9 mouse cellular contexts compared by ENCODE assay signal in genomic region chr13:60897328-60897727, GRCm38 (mm10). TPM values are rescaled to one million over a fixed set of nuclear protein-coding genes. Genes with fewer than 3 reads are reported as not detected.
DNase-seq lines count a peak whose midpoint lies in the region; ATAC-seq lines count a peak whose summit lies in the region.
"Had no signal": no experiment of that assay in that cellular context is flagged by ENCODE, and none has a peak within 500 bp of the region (broad histone marks: within the 10 kb centered on the region; RNA-seq: fewer than 3 reads in every experiment).

Gene Ctla2b (minus strand): TSS chr13:60897447.

- peak; percentile 20 to 25 for DNase-seq in right cerebral cortex, postnatal 10 days (ENCODE audit: low spot score in 2 of 2)
- no peak for DNase-seq in right cerebral cortex, postnatal 25 days
- peak; percentile 22 for DNase-seq in brain, adult 2 months (ENCODE audit: low read depth, low spot score)
- peak; percentile 0 to 66 for DNase-seq in left cerebral cortex, postnatal 10 days (ENCODE audit: extremely low spot score in 1 of 2, low spot score in 2 of 2)
- DNase-seq in right cerebral cortex, postnatal 14 days, result no peak
- DNase-seq in cerebellum, postnatal 10 days, result no peak

- no peak within 1 kb of the TSS for H3K4me3 ChIP-seq in heart, embryonic 14.5 days (ENCODE audit: control insufficient read depth in 1 of 2, insufficient read depth in 1 of 2, low read depth in 1 of 2, low read length in 2 of 2)
- H3K4me3 ChIP-seq: limb, embryonic 13.5 days had no signal

- no peaks in the 10 kb centered on the region for H3K4me1 ChIP-seq in heart, embryonic 14.5 days (ENCODE audit: control insufficient read depth in 2 of 2, insufficient read depth in 2 of 2, low read length in 2 of 2)
- H3K4me1 ChIP-seq: limb, embryonic 13.5 days had no signal

- ATAC-seq in heart, embryonic 14.5 days (ENCODE audit: insufficient number of reproducible peaks, insufficient read depth, low FRiP score, low read depth), result peak; percentile 86
- ATAC-seq in monocyte, adult 5-6 weeks (replicated peaks; ENCODE audit: insufficient number of reproducible peaks, low FRiP score, low TSS enrichment, poor library complexity, severe bottlenecking), result peak; percentile 91

- whole genome bisulfite sequencing in heart, embryonic 14.5 days, result 35% methylated on average over 3 of the region's 3 CpGs

- no peak within 1 kb of the TSS for H3K4me2 ChIP-seq in heart, embryonic 14.5 days (ENCODE audit: low read length)
- H3K4me2 ChIP-seq: limb, embryonic 13.5 days had no signal

- peak within 1 kb of the TSS; percentile 69 to 88 for H3K27ac ChIP-seq in heart, embryonic 14.5 days (replicated peaks in 1 of 2; ENCODE audit: control insufficient read depth in 1 of 2, insufficient read depth in 1 of 2, low read depth in 2 of 2, low read length in 2 of 2)
- H3K27ac ChIP-seq: limb, embryonic 13.5 days had no signal

- no peaks in the 10 kb centered on the region for H3K27me3 ChIP-seq in heart, embryonic 14.5 days (ENCODE audit: control insufficient read depth, insufficient read depth, low read length)
- H3K27me3 ChIP-seq: limb, embryonic 13.5 days had no signal

- H3K9me3 ChIP-seq in heart, embryonic 14.5 days (ENCODE audit: control insufficient read depth, low read length), result no peaks in the 10 kb centered on the region; the same call in none of the 2 replicates

- intact Hi-C loops in left cerebral cortex, postnatal 10 days (cut with DNase I), result no loop called here

- H3K9ac ChIP-seq in heart, embryonic 14.5 days (ENCODE audit: low read length), result no peak within 1 kb of the TSS
- H3K9ac ChIP-seq: limb, embryonic 13.5 days had no signal

- no peaks in the 10 kb centered on the region for H3K36me3 ChIP-seq in heart, embryonic 14.5 days (ENCODE audit: control insufficient read depth, insufficient read depth, low read length)
- H3K36me3 ChIP-seq: limb, embryonic 13.5 days had no signal

RNA-seq across cellular contexts. Expression of gene Ctla2b, which starts in this region (rescaled TPM):
- polyA plus RNA-seq in heart, embryonic 14.5 days (2014; fragmentation: Nextera tagmentation; extraction: Ambion mirVana), result 7.1 and 8.5 TPM in 2 replicates
- total RNA-seq in left cerebral cortex, postnatal 10 days (2021), result 1 to 10 TPM; 1.5 to 2.2 TPM
- total RNA-seq in monocyte, adult 5-6 weeks (2017), result 49.2 to 249 TPM (median 61.2 TPM) in 3 replicates

Comparison
In these comparisons a context has a peak if more than half of its experiments do, and no peak if none do; other contexts are left out.
1. RNA of gene Ctla2b (total RNA-seq): 49.2 to 249 TPM in monocyte, adult 5-6 weeks; 1.5 to 2.2 TPM in left cerebral cortex, postnatal 10 days; every median in the first group is over 10 times any median in the second.
2. DNase-seq: peak in right cerebral cortex, postnatal 10 days (2 of 2), brain, adult 2 months (single experiment) and left cerebral cortex, postnatal 10 days (2 of 2); none in right cerebral cortex, postnatal 25 days (single experiment), right cerebral cortex, postnatal 14 days (single experiment) and cerebellum, postnatal 10 days (0 of 2).